Mouse (Mus musculus): Measurements from ENCODE around the gene Ccdc186. TPM values are rescaled to one million over a fixed set of nuclear protein-coding genes. Genes with fewer than 3 reads are reported as not detected.
"Not testable (repeated sequence)": the region's sequence is repeated elsewhere in the genome, so short reads cannot be mapped to it uniquely, and the experiment has no call there.

Gene Ccdc186
- polyA plus RNA-seq, 1 experiment from 2014 or later: 29.9 TPM

DNA sequence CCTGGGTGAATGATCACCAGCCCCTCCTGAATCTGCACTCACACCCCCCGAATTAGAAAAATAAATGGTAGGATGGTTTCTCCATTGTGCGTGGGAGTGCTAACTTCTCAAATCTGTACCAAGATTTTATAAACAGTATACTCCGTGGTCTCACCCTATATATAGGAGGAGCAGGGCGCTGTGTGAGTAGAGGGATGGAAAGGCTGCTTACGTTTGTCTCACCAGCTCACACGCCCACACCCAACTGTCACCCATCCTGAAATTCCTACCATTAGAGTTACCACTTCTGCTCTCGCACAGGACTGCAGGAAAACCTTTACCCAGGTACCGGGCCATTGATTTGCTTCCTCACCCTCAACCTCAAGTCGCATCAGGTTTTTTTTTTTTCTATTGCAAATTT is 53.0 kb downstream of the Ccdc186 start:
- Histone ChIP-seq H3K4me2 (no peak overlapping the region), H3K27me3 (no peaks in the 10 kb centered on the region), H3K4me1 (no peaks in the 10 kb centered on the region), H3K27ac (no peak overlapping the region), H3K9me3 (no peaks in the 10 kb centered on the region), H3K4me3 (no peak overlapping the region), H3K36me3 (no peaks in the 10 kb centered on the region), H3K9ac (no peak overlapping the region)
- ATAC-seq (ENCODE audit: insufficient number of reproducible peaks, low FRiP score, low TSS enrichment, low read depth): no peak
- WGBS: 86% methylated on average over 9 of the region's 9 CpGs

DNA sequence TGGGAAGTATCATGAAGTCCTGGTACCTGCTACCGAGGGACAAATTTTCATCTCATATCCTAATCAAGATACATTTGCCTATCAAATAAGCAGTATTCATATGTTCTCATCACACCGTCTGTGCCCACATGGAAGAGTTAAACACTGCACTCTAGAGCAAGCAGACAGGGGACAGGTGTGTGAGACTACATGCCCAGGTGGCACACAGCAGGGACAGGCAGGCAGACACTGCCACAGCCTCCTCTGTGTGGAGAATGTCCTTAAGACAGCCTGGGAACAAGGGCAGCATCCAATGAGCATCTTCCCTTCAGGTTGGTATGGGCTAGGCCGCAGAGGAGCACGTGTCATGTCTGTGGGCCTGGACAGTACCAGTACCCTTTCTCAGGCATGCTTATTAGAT is 59.3 kb downstream of the Ccdc186 start:
- no peak overlapping the region for H3K9ac ChIP-seq
- no peaks in the 10 kb centered on the region for H3K4me1 ChIP-seq
- no peaks in the 10 kb centered on the region for H3K27me3 ChIP-seq
- WGBS: 94% methylated on average over 4 of the region's 4 CpGs
- no peaks in the 10 kb centered on the region for H3K36me3 ChIP-seq
- no peak for ATAC-seq (ENCODE audit: insufficient number of reproducible peaks, low FRiP score, low TSS enrichment, low read depth)
- no peak overlapping the region for H3K4me2 ChIP-seq
- H3K4me3 ChIP-seq: no peak overlapping the region
- H3K27ac ChIP-seq: no peak overlapping the region
- no peaks in the 10 kb centered on the region for H3K9me3 ChIP-seq

DNA sequence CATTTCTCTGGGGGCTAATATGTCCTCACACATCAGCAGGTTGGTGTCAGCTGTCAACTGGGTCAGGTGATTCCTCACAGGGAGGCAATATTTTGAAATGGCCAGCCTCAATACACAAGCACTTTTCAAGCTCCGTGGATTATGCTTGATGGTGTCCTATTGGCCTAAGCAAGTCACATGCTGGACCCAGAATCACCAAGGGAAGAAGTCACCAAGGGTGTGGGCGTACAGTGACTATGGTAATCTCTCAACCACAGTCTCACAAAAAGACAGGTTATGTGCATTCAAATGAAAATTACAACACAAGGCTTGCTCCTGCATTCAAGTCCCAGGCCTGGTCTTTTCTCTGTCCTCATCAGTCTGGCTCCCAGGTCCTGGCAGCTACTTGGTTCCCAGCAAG is 60.3 kb downstream of the Ccdc186 start:
- ATAC-seq (ENCODE audit: insufficient number of reproducible peaks, low FRiP score, low TSS enrichment, low read depth): no peak
- no peaks in the 10 kb centered on the region for H3K27me3 ChIP-seq
- WGBS: 89% methylated on average over 2 of the region's 2 CpGs

DNA sequence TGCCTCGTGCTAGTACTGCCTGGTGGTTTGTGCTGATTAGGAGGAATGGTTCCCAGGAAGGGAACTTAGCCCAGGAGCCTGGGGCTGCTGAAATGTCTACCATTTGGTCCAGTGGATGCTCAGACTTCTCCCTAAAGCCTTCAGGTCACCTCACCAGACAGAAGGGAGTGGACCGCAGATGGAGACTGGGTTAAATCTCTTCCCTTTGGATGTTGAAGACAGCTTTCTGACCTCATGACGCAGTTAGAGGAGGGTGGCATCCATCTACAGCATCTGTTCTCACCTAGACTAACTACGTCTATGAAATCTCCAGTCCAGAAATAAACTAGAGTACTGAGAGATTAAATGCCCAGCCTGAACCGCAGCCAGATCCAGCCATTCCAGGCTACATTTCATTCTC is 60.9 kb downstream of the Ccdc186 start:
- no peaks in the 10 kb centered on the region for H3K27me3 ChIP-seq
- 85% methylated on average over 5 of the region's 5 CpGs for WGBS
- H3K4me3 ChIP-seq: no peak overlapping the region
- no peaks in the 10 kb centered on the region for H3K4me1 ChIP-seq
- H3K9me3 ChIP-seq: no peaks in the 10 kb centered on the region
- H3K4me2 ChIP-seq: no peak overlapping the region
- ATAC-seq (ENCODE audit: insufficient number of reproducible peaks, low FRiP score, low TSS enrichment, low read depth): no peak
- no peak overlapping the region for H3K27ac ChIP-seq
- H3K9ac ChIP-seq: no peak overlapping the region
- H3K36me3 ChIP-seq: no peaks in the 10 kb centered on the region

More for the DNA sequence above, 60.3 kb downstream of the Ccdc186 start:
- Histone ChIP-seq H3K27ac (no peak overlapping the region), H3K4me1 (no peaks in the 10 kb centered on the region), H3K9ac (no peak overlapping the region), H3K4me3 (no peak overlapping the region), H3K36me3 (no peaks in the 10 kb centered on the region), H3K4me2 (no peak overlapping the region), H3K9me3 (no peaks in the 10 kb centered on the region)

DNA sequence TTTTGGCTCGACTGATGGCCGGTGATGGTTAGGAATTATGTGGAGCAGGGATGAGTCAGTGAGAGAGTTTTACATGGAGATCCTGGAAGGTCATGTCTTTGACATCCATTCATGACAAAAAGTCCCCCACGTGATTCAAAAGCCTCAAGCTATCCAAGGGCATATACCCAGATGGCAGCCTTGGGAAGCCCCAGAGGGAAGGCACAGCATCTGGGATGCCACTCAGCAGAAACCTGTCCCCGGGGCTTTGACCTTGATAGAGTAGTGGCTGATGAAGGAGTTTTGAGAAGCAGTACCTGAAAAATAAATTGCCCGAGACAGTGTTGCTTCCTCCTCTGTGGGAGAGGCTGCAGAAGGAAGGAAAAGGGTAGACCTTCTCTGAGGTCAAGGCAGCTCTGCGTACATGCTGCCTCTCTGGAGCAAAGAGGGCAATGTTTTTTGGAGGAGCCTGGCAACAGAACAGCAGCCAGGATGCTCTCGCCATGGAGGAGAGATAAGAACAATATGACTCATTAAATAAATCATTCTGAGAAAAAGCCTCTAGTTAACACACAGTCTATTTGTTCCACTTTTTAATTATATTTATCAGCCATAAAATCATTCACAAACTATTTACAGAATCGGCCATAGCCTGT is 61.6 kb downstream of the Ccdc186 start:
- ATAC-seq (ENCODE audit: insufficient number of reproducible peaks, low FRiP score, low TSS enrichment, low read depth): no peak

DNA sequence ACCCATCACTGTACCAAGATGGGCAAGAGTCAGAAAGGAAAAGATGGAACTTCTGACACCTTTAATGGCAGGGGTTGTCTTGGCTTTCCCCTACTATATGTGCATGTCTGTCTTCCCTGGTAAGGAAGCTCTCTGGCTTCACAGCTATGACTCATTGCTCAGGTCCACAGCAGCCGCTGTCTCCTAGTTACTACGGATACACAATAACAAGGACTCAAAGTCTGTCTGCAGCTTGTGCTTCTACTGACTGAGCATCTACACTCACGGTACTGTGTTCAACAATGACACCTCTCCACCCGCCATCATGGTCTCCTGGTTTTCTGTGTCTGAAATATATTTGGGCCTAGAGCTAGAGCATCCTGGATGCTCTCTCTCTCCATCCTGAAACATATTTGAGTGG is 62.2 kb downstream of the Ccdc186 start:
- H3K4me3 ChIP-seq: no peak overlapping the region
- H3K27ac ChIP-seq: no peak overlapping the region
- WGBS: 83% methylated on average over 4 of the region's 4 CpGs
- no peak overlapping the region for H3K9ac ChIP-seq
- ATAC-seq (ENCODE audit: insufficient number of reproducible peaks, low FRiP score, low TSS enrichment, low read depth): no peak
- no peaks in the 10 kb centered on the region for H3K36me3 ChIP-seq
- no peaks in the 10 kb centered on the region for H3K9me3 ChIP-seq
- H3K27me3 ChIP-seq: no peaks in the 10 kb centered on the region
- H3K4me2 ChIP-seq: no peak overlapping the region
- no peaks in the 10 kb centered on the region for H3K4me1 ChIP-seq

More for the DNA sequence above, 61.6 kb downstream of the Ccdc186 start:
- Histone ChIP-seq H3K4me2 (no peak overlapping the region), H3K36me3 (no peaks in the 10 kb centered on the region), H3K27me3 (no peaks in the 10 kb centered on the region), H3K9ac (no peak overlapping the region), H3K27ac (no peak overlapping the region), H3K4me1 (no peaks in the 10 kb centered on the region), H3K9me3 (no peaks in the 10 kb centered on the region), H3K4me3 (no peak overlapping the region)
- WGBS: 85% methylated on average over 8 of the region's 8 CpGs

DNA sequence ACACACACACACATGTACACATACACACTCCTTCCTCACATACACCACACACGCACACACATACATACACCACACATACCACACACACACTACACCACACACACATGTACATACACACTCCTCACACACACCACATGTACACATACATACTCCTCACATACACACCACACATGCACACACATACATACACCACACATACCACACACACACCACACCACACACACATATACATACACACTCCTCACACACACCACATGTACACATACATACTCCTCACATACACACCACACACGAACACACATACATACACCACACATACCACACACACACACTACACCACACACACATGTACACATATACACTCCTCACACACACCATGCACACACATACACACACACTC is 63.7 kb downstream of the Ccdc186 start:
- Histone ChIP-seq H3K4me1 (no peaks in the 10 kb centered on the region), H3K4me3 (no peak overlapping the region), H3K4me2 (no peak overlapping the region), H3K36me3 (no peaks in the 10 kb centered on the region), H3K9me3 (no peaks in the 10 kb centered on the region), H3K27ac (no peak overlapping the region), H3K27me3 (no peaks in the 10 kb centered on the region), H3K9ac (no peak overlapping the region)
- WGBS: 89% methylated on average over 2 of the region's 2 CpGs
- no peak for ATAC-seq (ENCODE audit: insufficient number of reproducible peaks, low FRiP score, low TSS enrichment, low read depth)

DNA sequence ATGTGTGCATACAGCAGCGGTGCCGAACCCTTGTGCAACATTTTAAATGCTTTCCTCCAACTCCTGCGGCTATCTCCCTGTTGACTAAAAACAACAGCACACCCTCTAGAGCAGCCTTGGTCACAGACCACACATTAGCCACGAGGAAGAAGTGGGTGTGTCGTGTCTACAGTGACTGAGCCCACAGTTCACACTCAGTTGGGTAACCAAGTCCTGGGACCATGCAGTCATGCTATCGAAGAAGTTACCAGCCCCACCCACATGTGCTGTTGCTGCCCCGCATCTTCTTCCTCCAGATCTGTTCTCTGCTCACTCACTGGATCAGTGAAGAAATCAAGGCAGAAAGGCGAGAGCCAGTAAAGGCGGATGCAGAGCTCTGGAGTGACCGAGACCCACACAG is 65.6 kb downstream of the Ccdc186 start:
- Histone ChIP-seq H3K9ac (no peak overlapping the region), H3K36me3 (no peaks in the 10 kb centered on the region), H3K9me3 (no peaks in the 10 kb centered on the region), H3K4me2 (no peak overlapping the region), H3K4me1 (no peaks in the 10 kb centered on the region), H3K27me3 (no peaks in the 10 kb centered on the region), H3K27ac (no peak overlapping the region), H3K4me3 (no peak overlapping the region)
- WGBS: 79% methylated on average over 10 of the region's 10 CpGs
- ATAC-seq (ENCODE audit: insufficient number of reproducible peaks, low FRiP score, low TSS enrichment, low read depth): no peak

DNA sequence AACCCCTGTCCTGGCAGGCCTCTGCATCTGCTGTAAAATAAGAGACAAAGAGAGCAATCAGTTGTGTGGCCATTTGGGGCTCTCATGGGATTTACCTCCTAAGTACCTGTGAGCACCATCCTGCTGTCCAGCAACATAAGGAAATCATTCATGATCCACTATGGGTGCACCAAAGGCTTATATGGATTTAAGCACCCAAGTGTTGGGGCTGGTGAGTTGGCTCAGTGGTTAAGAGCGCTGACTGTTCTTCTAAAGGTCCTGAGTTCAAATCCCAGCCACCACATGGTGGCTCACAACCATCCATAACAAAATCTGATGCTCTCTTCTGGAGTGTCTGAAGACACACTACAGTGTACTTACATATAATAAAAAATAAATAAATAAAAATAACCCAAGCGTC is 67.5 kb downstream of the Ccdc186 start:
- H3K9ac ChIP-seq; H3K9me3 ChIP-seq; H3K4me2 ChIP-seq; ATAC-seq (ENCODE audit: insufficient number of reproducible peaks, low FRiP score, low TSS enrichment, low read depth); H3K27ac ChIP-seq; H3K36me3 ChIP-seq; H3K4me3 ChIP-seq; H3K27me3 ChIP-seq; H3K4me1 ChIP-seq: not testable (repeated sequence)
- 95% methylated on average over 2 of the region's 2 CpGs for WGBS

DNA sequence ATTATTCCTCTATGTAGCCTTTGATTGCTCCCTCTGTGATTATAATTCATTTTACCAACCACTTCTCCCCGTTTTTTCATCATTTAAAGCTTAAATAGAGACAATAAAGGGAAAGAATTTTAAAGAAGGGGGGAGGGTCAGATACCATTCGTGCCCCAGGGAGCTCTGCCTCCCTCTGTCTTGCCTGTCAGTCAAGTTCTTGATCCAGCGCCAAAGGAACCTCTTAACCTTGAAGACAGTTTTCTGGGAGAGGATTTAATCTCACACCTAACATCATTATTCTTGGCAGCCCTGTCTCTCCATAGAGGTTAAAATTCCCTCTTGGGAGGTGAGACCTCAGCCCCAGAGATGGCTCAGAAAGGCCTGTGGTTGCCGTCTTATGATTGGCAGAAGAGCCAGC is 71.3 kb downstream of the Ccdc186 start:
- no peak for ATAC-seq (ENCODE audit: insufficient number of reproducible peaks, low FRiP score, low TSS enrichment, low read depth)
- WGBS: 38% methylated on average over 4 of the region's 4 CpGs

DNA sequence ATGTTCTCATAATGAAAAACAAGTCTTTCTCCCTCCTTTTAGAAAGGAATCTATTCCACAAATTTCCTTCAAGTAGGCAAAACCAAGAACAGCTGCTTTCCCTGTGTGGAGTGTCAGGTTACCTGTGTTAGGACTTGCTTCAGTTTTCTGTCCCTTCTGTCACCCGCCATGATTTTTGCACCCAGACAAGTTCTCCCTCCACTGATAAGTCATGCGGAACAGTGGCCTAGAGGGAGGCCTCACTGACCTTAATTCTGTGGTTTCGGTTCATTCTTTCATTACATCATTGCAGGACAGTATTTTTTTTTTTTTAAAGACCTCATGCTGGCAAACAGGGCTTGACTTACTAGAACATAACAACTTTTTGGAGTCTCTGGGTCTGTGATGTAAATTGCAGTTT is 72.6 kb downstream of the Ccdc186 start:
- no peak overlapping the region for H3K27ac ChIP-seq
- 14% methylated on average over 3 of the region's 3 CpGs for WGBS
- ATAC-seq (ENCODE audit: insufficient number of reproducible peaks, low FRiP score, low TSS enrichment, low read depth): no peak

More for the DNA sequence above, 71.3 kb downstream of the Ccdc186 start:
- Histone ChIP-seq H3K9me3 (no peaks in the 10 kb centered on the region), H3K4me3 (no peak overlapping the region), H3K27ac (no peak overlapping the region), H3K4me1 (peaks cover 3% of the 10 kb centered on the region; the same call in 1 of the 2 replicates), H3K27me3 (no peaks in the 10 kb centered on the region), H3K4me2 (no peak overlapping the region), H3K9ac (no peak overlapping the region), H3K36me3 (no peaks in the 10 kb centered on the region)

DNA sequence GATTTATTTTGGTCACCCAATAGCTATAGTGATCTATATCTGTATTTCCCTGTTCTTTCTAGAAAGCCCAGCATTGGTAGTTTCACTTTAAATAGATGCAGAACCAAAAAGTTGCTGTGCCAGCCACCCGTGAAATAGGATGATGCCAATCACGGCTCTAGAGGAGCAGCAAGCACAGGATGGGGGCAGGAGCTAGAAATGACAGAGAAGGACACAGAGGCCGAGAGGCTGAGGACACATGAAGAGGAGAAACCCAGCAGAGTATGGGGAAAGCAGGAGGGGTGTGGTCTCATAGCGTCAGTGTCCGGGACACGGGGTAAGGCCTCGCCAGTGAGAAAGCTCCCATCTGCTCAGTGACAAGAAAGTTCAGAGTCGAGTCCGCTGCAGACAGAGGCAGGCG is 74.1 kb downstream of the Ccdc186 start:
- Histone ChIP-seq H3K9ac (no peak overlapping the region), H3K4me2 (no peak overlapping the region), H3K9me3 (no peaks in the 10 kb centered on the region), H3K4me3 (no peak overlapping the region), H3K27me3 (no peaks in the 10 kb centered on the region), H3K27ac (no peak overlapping the region), H3K36me3 (no peaks in the 10 kb centered on the region), H3K4me1 (peaks cover 7% of the 10 kb centered on the region; the same call in 1 of the 2 replicates)
- 87% methylated on average over 10 of the region's 10 CpGs for WGBS
- no peak for ATAC-seq (ENCODE audit: insufficient number of reproducible peaks, low FRiP score, low TSS enrichment, low read depth)

More for the DNA sequence above, 72.6 kb downstream of the Ccdc186 start:
- H3K9me3 ChIP-seq: no peaks in the 10 kb centered on the region
- H3K9ac ChIP-seq: no peak overlapping the region
- H3K4me1 ChIP-seq: peaks cover 7% of the 10 kb centered on the region; the same call in 1 of the 2 replicates
- H3K4me3 ChIP-seq: no peak overlapping the region
- no peak overlapping the region for H3K4me2 ChIP-seq
- H3K27me3 ChIP-seq: no peaks in the 10 kb centered on the region
- H3K36me3 ChIP-seq: no peaks in the 10 kb centered on the region

DNA sequence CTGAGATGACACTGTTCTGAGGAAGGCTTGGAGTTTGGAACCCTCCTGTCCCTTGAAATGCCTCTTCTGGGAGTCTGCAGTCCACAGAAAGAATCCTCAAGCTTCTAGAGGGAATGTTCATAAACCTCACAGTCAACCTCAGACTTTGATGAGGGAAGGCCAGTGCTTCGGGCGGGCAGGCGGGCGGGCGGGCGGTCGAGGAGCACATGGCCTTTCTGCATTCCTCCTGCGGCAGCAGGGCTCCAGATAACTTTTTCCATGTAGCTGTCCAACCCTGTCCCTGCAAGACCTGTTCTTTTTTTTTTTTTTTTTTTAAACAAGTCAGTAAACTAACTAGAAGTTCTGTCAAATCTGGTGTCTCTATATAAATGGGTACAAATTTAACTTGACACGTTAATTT is 75.4 kb downstream of the Ccdc186 start:
- no peaks in the 10 kb centered on the region for H3K36me3 ChIP-seq
- no peak for ATAC-seq (ENCODE audit: insufficient number of reproducible peaks, low FRiP score, low TSS enrichment, low read depth)
- H3K27ac ChIP-seq: no peak overlapping the region
- peaks cover 7% of the 10 kb centered on the region; the same call in 1 of the 2 replicates for H3K4me1 ChIP-seq
- H3K4me2 ChIP-seq: no peak overlapping the region
- H3K4me3 ChIP-seq: no peak overlapping the region
- H3K9me3 ChIP-seq: no peaks in the 10 kb centered on the region
- 81% methylated on average over 9 of the region's 9 CpGs for WGBS
- H3K27me3 ChIP-seq: no peaks in the 10 kb centered on the region
- H3K9ac ChIP-seq: no peak overlapping the region
